Mouse (Mus musculus): ENCODE results near the gene Gm49342. TPM values are rescaled to one million over a fixed set of nuclear protein-coding genes. Genes with fewer than 3 reads are reported as not detected.
"Not testable (repeated sequence)": the region's sequence is repeated elsewhere in the genome, so short reads cannot be mapped to it uniquely, and the experiment has no call there.

Gene Gm49342
- polyA plus RNA-seq, 1 experiment = not detected

DNA sequence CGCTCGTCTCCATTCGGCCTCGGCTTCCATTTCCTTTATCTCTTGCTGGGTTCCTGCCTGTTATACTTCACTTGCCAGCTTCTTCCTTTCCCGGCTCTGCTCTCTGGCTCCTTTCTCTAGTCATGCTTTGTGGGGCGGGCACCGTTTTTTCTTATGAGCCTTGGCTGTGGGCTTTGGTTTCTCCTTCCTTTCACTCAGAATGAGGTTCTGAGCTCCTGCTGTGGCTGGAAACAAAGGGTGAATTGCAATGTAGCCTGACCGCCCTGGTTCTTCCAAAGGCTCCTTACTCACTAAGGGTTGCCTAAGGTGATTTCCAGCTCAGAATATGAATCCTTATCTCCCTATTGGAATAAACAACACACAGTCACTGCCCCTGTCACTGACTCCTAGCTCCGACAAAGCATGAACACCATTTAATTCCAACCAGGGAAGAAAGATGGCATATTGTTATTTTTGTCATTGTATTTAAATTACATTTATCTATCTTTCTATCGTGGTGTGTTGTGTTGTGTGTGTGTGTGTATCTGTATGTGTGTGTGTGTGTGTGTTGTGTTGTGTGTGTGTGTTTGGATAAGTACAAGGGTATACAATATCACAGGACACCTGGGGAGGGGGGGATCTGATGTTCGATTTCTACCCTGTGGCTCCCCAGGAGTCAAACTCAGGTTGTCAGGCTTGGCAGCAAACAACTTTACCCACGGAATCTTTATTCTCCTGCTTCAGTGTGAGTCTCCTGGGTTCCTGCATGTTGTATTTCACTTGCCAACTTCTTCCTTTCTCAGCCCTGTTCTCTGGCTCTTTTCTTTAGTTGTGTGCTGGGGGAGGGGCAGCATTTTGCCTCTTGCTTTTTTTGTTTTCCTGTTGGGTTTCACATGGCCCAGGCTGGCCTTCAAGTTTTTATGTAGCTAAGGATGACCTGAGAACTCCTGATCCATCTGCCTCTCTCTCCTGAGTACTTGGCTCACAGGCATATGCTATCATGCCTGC lies 25.5 kb downstream of the Gm49342 start:
- H3K4me3 ChIP-seq (ENCODE audit: low read depth, low read length) = no peak overlapping the region
- 67% methylated on average over 12 of the region's 12 CpGs for WGBS
- H3K36me3 ChIP-seq (ENCODE audit: control insufficient read depth, insufficient read depth, low read length) = peaks cover 3% of the 10 kb centered on the region; the same call in 1 of the 2 replicates
- TF ChIP-seq CTCF (IDR thresholded peaks at IDR 0.05; ENCODE audit: extremely low read depth, insufficient read length, insufficient replicate concordance, low read depth, low read length) = no peak
- no peak for TF ChIP-seq POLR2A (IDR thresholded peaks at IDR 0.05; ENCODE audit: low read depth, low read length)
- H3K27ac ChIP-seq (ENCODE audit: insufficient read depth, low read depth, low read length) = no peak overlapping the region
- no peaks in the 10 kb centered on the region for H3K27me3 ChIP-seq (ENCODE audit: control insufficient read depth, insufficient read depth, low read length)
- no peaks in the 10 kb centered on the region; the same call in 1 of the 2 replicates for H3K4me1 ChIP-seq (ENCODE audit: control insufficient read depth, insufficient read depth, insufficient read length, low read length)

DNA sequence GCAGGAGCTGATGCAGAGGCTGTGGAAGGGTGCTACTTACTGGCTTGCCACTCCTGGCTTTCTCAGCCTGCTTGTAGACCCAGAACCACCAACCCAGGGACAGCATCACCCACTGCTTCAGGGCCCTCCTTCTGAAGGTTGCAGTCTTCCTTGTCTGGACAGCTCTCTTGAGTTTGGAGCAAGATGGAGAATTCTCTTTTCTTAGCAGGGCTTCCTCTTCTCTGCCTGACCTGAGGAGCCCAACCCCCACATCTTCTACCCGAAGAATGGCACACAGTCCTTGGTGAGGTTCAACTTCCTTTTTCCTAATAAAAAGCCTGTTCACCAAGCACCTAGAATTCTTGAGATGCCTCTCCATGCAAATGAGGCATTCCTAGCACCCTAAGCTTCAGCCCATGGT lies 26.5 kb downstream of the Gm49342 start:
- H3K27ac ChIP-seq (ENCODE audit: insufficient read depth, low read depth, low read length) = no peak overlapping the region
- H3K36me3 ChIP-seq (ENCODE audit: control insufficient read depth, insufficient read depth, low read length) = no peaks in the 10 kb centered on the region
- 39% methylated on average over 1 of the region's 1 CpGs for WGBS
- no peaks in the 10 kb centered on the region; the same call in 1 of the 2 replicates for H3K4me1 ChIP-seq (ENCODE audit: control insufficient read depth, insufficient read depth, insufficient read length, low read length)
- H3K27me3 ChIP-seq (ENCODE audit: control insufficient read depth, insufficient read depth, low read length) = no peaks in the 10 kb centered on the region
- no peak overlapping the region for H3K4me3 ChIP-seq (ENCODE audit: low read depth, low read length)
- no peak for TF ChIP-seq CTCF (IDR thresholded peaks at IDR 0.05; ENCODE audit: extremely low read depth, insufficient read length, insufficient replicate concordance, low read depth, low read length)
- no peak for TF ChIP-seq POLR2A (IDR thresholded peaks at IDR 0.05; ENCODE audit: low read depth, low read length)

DNA sequence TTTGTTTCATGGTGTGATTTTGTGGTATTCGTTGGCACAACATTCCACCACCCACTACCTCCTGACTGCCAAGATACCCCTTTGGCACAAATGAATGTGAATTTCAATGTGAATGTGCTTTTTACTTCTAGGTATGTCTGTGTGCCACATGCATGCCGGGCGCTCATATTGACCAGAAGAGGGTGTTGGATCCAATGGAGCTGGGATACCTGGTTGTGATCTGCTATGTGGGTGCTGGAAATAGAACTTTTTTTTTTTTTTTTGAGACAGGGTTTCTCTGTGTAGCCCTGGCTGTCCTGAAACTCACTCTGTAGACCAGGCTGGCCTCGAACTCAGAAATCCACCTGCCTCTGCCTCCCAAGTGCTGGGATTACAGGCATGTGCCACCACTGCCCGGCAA lies 28.7 kb downstream of the Gm49342 start:
- WGBS = 94% methylated on average over 5 of the region's 5 CpGs

DNA sequence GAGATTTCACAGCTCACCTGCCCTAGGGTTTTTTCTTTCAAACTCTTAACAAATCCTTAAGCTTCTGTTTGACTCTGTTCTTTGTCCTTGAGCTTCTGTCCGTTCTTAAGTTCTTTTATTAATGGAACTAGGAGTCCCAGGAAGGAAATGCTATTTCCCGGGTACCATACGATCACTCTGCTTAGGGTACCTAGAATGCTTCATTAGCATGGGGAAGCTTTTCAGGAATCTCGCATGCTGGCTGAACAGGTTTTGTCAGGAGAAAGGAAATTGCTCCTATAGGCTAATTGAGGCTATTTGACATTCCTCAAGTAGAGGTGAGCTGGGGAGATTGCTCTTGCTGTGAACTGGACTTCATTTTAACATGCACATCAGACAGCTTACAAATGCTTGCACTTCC lies 29.4 kb downstream of the Gm49342 start:
- TF ChIP-seq CTCF (IDR thresholded peaks at IDR 0.05; ENCODE audit: extremely low read depth, insufficient read length, insufficient replicate concordance, low read depth, low read length) = no peak
- no peak for TF ChIP-seq POLR2A (IDR thresholded peaks at IDR 0.05; ENCODE audit: low read depth, low read length)
- Histone ChIP-seq H3K27ac (ENCODE audit: insufficient read depth, low read depth, low read length) (no peak overlapping the region), H3K36me3 (ENCODE audit: control insufficient read depth, insufficient read depth, low read length) (no peaks in the 10 kb centered on the region), H3K4me1 (ENCODE audit: control insufficient read depth, insufficient read depth, insufficient read length, low read length) (no peaks in the 10 kb centered on the region), H3K4me3 (ENCODE audit: low read depth, low read length) (no peak overlapping the region), H3K27me3 (ENCODE audit: control insufficient read depth, insufficient read depth, low read length) (no peaks in the 10 kb centered on the region)
- WGBS = 32% methylated on average over 4 of the region's 4 CpGs

More for the DNA sequence above, 28.7 kb downstream of the Gm49342 start:
- not testable (repeated sequence) for H3K27ac ChIP-seq (ENCODE audit: insufficient read depth, low read depth, low read length); H3K4me3 ChIP-seq (ENCODE audit: low read depth, low read length); H3K36me3 ChIP-seq (ENCODE audit: control insufficient read depth, insufficient read depth, low read length); H3K27me3 ChIP-seq (ENCODE audit: control insufficient read depth, insufficient read depth, low read length); H3K4me1 ChIP-seq (ENCODE audit: control insufficient read depth, insufficient read depth, insufficient read length, low read length)

DNA sequence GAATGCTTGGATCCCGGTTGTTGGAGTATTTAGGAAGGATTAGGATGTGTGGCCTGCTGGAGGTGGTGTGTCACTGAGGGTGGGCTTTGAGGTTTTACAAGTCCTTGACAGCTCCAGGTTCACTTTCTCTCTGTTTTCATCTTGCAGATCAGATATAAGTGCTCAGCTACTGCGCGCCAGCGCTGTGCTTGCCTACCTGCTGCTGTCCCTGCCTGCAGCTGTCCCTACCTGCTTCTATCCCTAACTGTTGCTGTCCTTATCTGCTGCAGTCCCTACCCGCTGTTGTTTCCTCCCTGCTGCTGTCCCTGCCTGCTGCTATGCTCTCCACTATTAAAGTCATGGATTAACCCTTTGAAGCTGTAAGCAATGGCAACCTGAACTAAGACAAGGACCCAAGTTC lies 30.7 kb downstream of the Gm49342 start:
- 81% methylated on average over 5 of the region's 5 CpGs for WGBS
- Histone ChIP-seq H3K36me3 (ENCODE audit: control insufficient read depth, insufficient read depth, low read length) (no peaks in the 10 kb centered on the region), H3K4me1 (ENCODE audit: control insufficient read depth, insufficient read depth, insufficient read length, low read length) (no peaks in the 10 kb centered on the region; the same call in 1 of the 2 replicates), H3K27me3 (ENCODE audit: control insufficient read depth, insufficient read depth, low read length) (no peaks in the 10 kb centered on the region), H3K27ac (ENCODE audit: insufficient read depth, low read depth, low read length) (no peak overlapping the region), H3K4me3 (ENCODE audit: low read depth, low read length) (no peak overlapping the region)
- TF ChIP-seq CTCF (IDR thresholded peaks at IDR 0.05; ENCODE audit: extremely low read depth, insufficient read length, insufficient replicate concordance, low read depth, low read length) (no peak), POLR2A (IDR thresholded peaks at IDR 0.05; ENCODE audit: low read depth, low read length) (no peak)

DNA sequence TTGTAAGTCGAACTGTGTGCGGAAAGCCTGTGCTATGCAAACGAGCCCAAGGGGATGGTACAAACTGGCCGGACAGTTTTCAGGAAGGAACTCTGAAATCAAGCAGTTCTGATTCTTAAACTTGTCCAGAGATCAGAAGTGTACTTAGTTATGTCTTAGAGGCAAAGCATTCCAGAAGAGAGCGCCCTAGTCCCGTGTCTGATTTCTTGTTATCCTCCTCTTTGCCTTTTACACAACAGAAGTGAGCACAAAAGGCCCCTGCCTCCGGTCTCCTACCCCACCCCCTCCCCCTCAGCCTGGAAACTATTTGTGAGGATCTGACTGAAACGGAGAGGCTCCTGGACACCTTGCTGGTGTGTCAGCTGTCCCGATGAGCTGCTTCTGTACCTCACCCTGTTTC lies 32.4 kb downstream of the Gm49342 start:
- H3K36me3 ChIP-seq (ENCODE audit: control insufficient read depth, insufficient read depth, low read length) = no peaks in the 10 kb centered on the region
- no peaks in the 10 kb centered on the region; the same call in 1 of the 2 replicates for H3K4me1 ChIP-seq (ENCODE audit: control insufficient read depth, insufficient read depth, insufficient read length, low read length)
- 48% methylated on average over 9 of the region's 9 CpGs for WGBS
- no peak overlapping the region for H3K4me3 ChIP-seq (ENCODE audit: low read depth, low read length)
- TF ChIP-seq POLR2A (IDR thresholded peaks at IDR 0.05; ENCODE audit: low read depth, low read length) = no peak
- TF ChIP-seq CTCF (IDR thresholded peaks at IDR 0.05; ENCODE audit: extremely low read depth, insufficient read length, insufficient replicate concordance, low read depth, low read length) = no peak
- H3K27ac ChIP-seq (ENCODE audit: insufficient read depth, low read depth, low read length) = no peak overlapping the region
- H3K27me3 ChIP-seq (ENCODE audit: control insufficient read depth, insufficient read depth, low read length) = no peaks in the 10 kb centered on the region

DNA sequence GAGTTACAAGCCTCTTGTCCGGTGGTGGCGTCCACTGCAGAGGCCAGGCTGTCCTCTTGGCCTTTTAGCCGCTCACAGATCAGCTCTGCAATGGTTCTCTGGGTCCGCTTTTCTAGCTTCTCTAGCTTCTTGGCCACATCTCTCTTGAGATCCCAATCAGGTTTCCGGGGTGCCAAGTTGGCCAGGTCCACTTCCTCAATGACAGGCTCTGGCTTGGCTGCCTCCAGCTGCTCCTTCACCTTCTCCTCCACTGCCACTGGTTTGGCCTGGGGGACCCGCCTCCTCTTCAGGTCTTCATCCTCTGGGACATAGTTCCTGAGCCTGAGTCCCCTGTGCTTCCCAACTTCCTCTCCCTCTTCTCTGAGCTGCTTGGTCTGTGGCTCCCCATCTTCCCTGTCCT lies 34.1 kb downstream of the Gm49342 start:
- 87% methylated on average over 6 of the region's 6 CpGs for WGBS

More for the DNA sequence above, 34.1 kb downstream of the Gm49342 start:
- not testable (repeated sequence) for H3K4me3 ChIP-seq (ENCODE audit: low read depth, low read length); H3K27ac ChIP-seq (ENCODE audit: insufficient read depth, low read depth, low read length); H3K27me3 ChIP-seq (ENCODE audit: control insufficient read depth, insufficient read depth, low read length); H3K4me1 ChIP-seq (ENCODE audit: control insufficient read depth, insufficient read depth, insufficient read length, low read length); H3K36me3 ChIP-seq (ENCODE audit: control insufficient read depth, insufficient read depth, low read length)
